Mouse (Mus musculus): ENCODE measurements around the gene Rpe. TPM values are rescaled to one million over a fixed set of nuclear protein-coding genes. Genes with fewer than 3 reads are reported as not detected.
"Not testable (repeated sequence)": the region's sequence is repeated elsewhere in the genome, so short reads cannot be mapped to it uniquely, and the experiment has no call there.

Gene Rpe
- 33.7 and 42.6 TPM in 2 replicates for total RNA-seq (2014; fragmentation: Nextera tagmentation)
- 41.4 and 45.1 TPM in 2 replicates for total RNA-seq (2017)

DNA sequence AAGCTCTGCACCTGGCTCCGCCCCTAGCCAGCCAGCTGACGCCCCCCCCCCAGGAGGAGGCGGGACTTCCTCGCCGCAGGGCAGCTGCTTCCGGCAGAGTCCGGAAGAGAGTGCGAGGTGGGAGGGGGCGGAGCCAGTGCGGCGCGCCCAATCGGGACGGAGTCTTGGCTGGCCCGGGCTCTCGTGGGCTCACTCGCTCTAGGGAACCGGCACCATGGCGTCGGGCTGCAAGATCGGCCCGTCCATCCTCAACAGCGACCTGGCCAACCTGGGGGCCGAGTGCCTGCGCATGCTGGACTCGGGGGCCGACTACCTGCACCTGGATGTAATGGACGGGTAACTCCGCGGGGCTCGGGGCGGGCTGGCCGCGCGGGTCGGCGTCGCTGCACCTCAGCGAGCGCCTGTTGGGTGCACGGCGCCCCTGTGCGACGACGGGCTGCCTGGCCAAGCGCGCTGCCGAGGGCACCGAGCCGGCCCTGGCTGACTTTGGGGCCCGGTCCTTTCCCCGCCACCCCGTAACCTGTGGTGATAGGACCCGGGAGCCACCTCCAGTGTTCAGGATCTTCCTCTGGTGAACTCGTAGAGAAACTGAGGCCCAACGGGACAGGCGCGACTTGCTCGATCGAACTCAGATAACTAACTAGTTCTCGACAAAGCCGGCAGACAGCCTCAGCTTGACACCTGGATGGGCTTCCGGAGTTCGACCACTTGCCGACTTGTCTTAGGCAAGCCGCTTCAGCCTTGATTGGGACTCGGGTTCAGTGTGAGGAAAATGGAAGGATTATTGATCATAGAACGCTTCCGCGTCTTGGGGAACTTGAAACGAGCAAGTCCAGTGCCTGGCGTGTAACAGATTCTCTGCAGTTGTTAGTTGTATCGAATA lies at the start of gene Rpe:
TSS of gene Rpe (plus strand) at position 139 of the 883 bp plus-strand sequence.
- peak; percentile 98 for ATAC-seq (replicated peaks; ENCODE audit: low FRiP score, low TSS enrichment, poor library complexity, severe bottlenecking)

DNA sequence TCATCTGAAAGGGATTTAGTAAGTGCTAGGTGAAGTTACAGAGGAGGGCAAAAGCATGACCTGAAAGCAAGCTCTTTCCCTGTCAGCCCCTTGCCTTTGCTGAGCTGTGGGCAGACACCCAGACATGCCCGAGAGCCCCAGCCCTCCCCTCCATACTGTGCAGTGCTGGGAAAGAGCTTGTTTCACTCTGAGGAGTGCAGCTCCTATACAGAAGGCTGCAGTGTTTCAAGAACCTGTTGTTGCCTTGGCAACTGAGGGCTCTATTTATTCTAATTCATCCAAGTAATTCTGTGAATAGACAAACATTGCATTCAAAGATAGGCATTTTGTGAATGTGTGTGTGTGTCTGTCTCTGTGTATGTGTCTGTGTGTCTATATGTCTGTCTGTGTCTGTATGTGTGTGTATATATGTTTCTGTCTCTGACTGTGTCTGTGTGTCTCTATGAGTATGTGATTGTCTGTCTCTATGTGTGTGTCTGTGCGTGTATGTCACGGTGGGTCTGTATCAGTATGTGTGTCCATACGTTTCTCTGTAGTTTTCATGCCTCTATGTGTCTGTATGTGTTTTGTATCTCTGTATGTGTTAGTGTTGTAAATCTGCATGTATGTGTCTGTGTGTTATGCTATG lies 45.4 kb upstream of the Rpe start:
- ATAC-seq (replicated peaks; ENCODE audit: low FRiP score, low TSS enrichment, poor library complexity, severe bottlenecking): no peak

DNA sequence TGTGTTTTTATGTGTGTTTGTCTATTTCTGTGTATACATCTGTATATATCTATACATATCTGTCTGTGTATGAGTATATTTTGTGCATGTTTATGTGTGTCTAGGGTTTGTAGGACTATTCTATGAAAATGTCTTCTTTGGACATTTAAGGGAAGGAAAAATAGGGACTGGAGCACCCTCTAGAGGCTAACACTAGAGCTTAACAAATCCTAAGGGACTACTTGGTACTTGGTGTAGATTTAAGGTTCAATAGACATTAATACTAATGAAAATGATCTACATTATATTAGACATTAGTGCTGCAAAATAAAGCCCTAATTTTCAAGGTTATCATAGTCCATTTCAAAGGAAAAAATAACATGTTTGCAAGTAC lies 44.9 kb upstream of the Rpe start:
- ATAC-seq (replicated peaks; ENCODE audit: low FRiP score, low TSS enrichment, poor library complexity, severe bottlenecking): no peak

DNA sequence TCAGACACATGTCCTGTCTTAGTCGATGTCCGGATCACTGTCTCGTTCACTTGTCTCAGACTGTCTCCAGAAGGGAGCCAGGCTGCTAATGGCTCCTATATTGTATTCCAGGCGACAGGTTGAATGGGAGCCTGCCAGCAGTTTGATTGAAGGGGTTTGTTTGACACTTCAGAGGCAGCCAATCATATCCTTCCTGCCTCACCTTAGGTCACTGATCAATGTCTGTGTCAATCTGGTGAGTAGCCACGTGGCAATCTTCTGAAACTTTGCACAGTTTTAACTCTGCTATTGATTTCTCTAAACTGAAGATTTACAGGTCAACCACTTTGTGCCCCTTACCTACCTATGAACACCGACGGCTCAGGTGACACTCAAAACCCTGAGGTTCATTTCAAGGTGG lies 29.2 kb upstream of the Rpe start:
- ATAC-seq (replicated peaks; ENCODE audit: low FRiP score, low TSS enrichment, poor library complexity, severe bottlenecking): no peak

DNA sequence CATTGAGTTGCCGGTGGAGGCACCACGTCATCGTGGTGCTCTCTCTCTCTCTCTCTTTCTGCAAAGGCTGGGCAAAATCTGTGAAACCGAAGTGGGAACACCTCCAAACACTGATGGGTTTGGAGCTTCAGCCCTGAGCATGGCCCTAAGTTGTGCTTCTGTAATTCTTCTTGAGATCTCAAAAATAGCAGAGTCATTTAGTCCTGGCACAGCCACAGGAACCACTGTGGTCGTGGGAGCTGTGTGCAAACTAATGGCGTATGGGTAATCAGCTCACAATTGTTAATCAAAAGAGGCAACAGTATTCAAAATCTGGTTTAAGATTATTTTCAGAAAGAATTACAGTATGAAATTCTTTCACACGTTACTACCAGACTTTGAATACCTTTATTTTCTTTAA lies 27.8 kb upstream of the Rpe start:
- ATAC-seq (replicated peaks; ENCODE audit: low FRiP score, low TSS enrichment, poor library complexity, severe bottlenecking): no peak

DNA sequence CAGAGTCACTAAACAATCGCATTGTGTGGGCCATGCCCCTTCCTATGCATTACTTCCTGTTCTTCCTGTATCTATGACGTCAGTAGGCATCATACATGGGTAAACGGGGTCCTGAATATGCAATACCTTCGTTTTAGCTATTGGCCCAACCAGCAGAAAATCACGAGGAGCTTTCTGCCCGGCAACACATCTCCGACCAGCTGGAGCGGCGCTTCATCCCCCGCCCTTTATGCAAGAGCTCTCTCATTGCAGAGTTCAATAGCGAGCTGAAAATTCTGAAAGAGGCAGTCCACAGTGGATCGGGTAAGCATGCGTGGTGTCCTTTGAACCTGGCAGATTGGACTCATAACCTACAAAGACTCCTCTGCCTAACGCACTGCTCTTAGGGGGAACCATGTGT lies 22.7 kb upstream of the Rpe start:
- ATAC-seq (replicated peaks; ENCODE audit: low FRiP score, low TSS enrichment, poor library complexity, severe bottlenecking): no peak

DNA sequence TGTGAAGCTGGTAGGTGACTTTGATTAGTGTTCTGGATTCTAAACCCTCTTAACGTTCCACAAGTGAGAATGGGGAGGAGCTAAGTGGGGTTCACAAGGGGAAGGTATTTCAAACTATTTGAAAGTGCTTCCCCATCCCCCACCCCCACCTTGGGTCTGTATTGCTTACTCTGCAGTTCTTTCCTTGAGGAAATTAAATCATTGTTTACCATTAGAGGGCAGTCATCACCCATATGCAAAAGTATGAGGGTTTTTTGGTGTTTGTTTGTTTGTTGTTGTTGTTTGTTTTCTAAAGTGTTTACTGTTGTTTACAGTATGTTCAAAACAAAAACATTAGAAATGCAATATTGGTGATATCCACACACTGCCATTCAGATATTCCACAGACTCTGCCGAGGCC lies 22.0 kb upstream of the Rpe start:
- no peak for ATAC-seq (replicated peaks; ENCODE audit: low FRiP score, low TSS enrichment, poor library complexity, severe bottlenecking)

DNA sequence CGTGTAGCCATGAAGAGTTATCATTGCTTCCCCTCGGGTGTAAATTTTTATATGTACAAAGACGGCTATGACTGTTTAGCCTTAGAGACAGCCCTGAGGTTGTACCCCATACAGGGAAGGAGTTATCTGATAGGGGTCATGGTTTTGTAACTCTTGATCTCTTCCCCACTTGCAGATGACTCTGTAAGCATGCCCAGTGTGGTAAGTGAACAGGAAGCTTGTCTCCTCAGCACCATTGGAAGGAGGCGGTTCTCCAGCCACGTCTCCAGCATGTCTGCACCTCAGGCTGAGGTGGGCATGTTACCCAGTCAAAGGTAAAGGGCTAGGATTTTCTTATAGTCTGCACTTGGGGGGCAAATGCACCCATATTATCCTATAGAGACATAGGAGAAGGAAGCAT lies 17.7 kb upstream of the Rpe start:
- no peak for ATAC-seq (replicated peaks; ENCODE audit: low FRiP score, low TSS enrichment, poor library complexity, severe bottlenecking)

DNA sequence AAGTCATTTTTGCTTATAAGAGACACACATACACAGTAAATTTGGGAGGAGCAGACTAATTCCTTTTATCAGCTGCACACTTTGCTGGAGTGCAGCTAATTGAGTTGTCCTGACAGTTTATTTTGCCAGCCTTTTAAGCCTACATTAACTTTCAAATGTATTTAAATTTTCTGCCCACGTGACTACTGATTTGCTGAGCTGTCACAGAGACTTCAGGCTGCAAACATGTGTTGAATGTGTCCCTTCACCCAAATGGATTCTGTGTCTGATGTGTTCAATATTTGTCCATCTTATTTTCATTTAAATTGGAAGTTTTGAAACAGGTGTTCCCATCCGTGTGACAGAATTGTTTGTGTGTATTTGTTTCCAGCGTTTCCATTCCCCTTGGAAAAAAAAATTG lies 8.9 kb upstream of the Rpe start:
- ATAC-seq (replicated peaks; ENCODE audit: low FRiP score, low TSS enrichment, poor library complexity, severe bottlenecking): no peak

DNA sequence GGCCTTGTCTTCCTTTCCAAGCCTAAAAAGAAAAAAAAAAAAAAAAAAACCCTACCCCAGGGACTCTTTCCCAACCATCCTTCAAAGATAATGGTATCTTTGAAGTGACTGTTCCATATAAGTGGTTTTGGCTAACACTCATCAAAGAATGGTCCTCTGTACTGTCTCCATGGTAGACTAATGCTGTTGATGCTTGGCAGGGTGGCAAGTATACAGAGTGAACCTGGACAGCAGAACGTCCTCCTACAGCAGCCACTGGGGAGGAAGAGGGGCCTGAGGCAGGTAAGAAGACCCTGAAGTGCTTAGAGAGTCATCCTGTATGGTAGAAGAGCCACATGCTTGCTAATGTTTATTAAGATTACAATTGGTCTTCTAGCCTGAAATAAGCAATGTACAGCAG lies 8.3 kb upstream of the Rpe start:
- no peak for ATAC-seq (replicated peaks; ENCODE audit: low FRiP score, low TSS enrichment, poor library complexity, severe bottlenecking)

DNA sequence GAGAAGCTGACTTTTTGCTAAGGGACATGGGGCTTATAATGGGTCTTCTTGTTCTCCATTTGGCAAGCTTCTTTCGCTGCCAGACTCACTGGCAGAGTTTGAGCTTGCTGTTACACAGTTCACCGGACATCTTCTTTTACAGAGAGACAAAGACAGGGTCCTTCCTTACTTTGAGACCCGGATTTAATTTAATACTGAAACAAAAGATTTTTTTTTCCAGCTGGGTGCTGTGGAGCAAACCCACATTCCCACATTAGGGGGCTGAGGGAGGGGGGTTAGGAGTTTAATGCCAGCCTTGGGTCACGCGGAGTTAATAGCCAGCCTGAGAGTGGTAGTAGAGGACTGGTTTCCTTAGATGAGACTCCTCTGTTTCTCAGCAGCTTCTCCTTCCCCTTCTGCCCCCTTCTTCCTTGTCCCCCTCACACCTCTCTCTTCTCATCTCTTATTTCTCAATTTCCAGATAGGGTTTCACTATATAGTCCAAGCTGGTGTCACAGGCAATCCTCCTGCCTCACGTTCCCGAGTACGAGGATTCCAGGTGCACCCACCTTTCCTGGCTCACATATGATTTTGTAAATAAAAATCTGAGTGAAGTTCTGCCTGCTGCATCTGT lies 7.7 kb upstream of the Rpe start:
- ATAC-seq (replicated peaks; ENCODE audit: low FRiP score, low TSS enrichment, poor library complexity, severe bottlenecking): no peak

DNA sequence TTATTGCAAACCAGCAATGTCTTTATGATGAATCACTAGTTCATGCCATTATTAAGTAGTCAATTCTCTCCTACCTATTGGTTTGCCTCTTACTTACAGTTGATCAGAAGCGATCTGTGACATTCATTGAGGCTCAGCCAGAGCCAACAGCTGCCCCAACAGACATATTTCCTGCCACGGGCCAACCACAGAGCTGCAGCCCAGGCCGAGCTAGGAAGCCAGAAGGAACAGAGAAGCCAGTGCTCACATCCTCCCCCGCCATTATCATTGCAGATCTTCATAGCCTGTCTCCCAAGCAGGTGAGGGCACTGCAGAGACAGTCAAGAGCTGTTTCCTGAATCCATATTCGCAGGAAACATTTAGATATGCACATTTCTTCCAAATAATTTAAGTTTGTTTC lies 6.4 kb upstream of the Rpe start:
- no peak for ATAC-seq (replicated peaks; ENCODE audit: low FRiP score, low TSS enrichment, poor library complexity, severe bottlenecking)

DNA sequence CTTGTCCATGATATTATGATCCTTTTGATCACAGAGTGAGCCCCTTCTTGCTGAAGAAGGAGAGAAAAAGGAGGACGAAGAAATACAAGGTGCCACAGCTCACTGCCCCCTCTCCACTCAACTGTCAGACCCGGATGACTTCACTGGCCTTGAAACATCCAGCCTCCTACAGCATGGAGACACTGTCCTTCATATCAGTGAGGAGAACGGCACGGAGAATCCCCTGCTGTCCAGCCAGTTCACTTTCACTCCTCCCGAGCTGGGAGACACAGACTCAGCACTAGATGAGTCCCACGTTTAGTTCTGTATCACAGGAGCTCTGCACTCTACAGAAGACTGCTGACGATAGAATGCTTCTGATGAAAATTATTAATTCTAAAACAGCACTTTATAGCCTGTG lies 5.3 kb upstream of the Rpe start:
- no peak for ATAC-seq (replicated peaks; ENCODE audit: low FRiP score, low TSS enrichment, poor library complexity, severe bottlenecking)

DNA sequence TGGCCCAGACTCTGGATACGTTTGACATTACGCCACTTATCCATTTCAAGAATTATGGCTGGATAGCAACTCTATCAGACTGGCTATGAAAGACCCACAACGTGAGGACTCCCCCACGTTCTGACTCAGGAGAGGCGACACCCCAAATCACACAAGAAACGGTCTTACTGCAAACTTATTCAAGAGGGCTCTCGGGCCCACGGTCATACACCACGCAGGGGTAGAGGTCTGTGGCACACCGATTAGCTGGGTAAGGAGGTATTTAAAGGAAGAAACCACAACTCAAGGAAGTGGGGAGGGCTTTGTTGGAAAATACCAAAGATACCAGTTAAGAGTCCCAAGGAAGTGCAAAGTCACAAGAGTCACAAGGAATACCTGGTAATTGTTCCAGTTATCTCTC lies 1.0 kb upstream of the Rpe start:
- not testable (repeated sequence) for ATAC-seq (replicated peaks; ENCODE audit: low FRiP score, low TSS enrichment, poor library complexity, severe bottlenecking)

DNA sequence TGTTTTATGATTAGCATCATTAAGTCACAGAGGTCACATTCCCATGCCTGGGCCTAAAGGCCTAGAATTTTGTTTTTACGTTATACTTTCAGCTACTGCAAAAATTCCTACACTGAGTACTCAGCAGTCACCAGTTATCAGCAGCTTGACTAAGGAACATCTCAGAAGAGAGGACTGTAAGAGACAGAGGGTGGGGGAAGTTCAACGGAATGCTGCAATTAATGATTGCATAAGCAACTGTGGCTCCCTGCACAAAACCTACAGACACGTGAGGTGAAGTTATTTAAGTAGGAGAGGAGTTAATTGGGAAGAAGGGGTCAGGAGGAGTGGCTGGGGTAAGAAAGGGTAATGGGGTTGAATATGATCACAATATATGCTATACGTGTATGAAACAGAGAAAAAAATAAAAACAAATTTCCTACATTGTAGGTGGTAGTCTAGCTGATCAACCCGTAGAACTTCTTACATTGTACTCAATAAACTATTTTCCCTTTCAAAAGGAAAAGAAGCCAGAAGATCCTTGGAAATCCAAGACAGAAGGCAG lies 410 bp upstream of the Rpe start:
- no peak for ATAC-seq (replicated peaks; ENCODE audit: low FRiP score, low TSS enrichment, poor library complexity, severe bottlenecking)

DNA sequence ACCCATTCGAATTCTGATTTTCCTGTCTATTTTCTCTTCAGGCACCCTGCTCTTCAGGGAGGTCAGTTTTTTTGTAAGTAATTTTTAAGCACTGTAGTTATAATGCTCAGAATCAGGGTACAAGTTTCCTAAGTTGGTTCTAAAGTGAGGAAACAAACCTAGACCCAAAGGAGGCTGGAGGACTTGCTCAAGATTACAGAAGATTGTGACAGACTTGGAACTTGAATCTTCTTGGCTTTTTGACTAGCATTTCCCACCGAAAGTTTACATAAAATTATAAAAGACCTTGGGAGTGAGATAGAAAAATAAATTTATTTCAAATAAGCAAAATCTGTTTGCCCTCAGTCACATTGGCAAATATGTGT lies 927 bp downstream of the Rpe start:
- ATAC-seq (replicated peaks; ENCODE audit: low FRiP score, low TSS enrichment, poor library complexity, severe bottlenecking): no peak

DNA sequence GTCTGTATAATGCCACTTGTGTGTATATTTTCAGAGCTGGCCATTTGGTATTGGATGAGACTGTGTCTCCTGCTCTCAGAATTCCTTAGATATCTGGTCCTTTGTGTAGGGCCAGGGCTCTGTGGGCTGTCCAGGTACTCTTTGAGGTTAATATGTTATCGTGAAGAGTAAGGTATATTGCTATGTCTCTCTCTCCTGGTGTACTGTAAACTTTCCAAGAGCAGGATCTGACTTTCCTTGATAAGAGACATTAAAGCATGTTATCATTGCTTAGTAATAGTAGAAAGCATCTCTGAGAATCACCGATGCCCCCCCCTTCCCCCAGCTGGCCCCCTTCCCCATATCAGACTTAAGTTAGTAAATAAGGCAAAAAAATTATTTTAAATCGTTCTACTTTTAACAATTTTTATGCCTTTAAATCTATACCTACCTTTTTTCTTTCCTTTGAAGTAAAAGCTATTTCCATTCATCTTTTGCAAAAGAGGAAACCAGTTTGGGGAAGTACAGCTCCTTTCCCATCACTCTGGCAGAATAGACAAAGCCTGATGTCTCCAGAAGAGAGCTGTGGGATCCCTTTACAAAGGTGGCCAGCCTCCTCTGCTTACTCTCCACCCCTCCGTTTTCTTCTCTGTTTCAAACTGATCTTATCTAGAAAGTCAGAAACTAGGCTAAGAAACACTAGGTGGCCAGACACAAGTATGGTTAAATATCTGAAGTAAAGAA lies 2.2 kb downstream of the Rpe start:
- ATAC-seq (replicated peaks; ENCODE audit: low FRiP score, low TSS enrichment, poor library complexity, severe bottlenecking): no peak

DNA sequence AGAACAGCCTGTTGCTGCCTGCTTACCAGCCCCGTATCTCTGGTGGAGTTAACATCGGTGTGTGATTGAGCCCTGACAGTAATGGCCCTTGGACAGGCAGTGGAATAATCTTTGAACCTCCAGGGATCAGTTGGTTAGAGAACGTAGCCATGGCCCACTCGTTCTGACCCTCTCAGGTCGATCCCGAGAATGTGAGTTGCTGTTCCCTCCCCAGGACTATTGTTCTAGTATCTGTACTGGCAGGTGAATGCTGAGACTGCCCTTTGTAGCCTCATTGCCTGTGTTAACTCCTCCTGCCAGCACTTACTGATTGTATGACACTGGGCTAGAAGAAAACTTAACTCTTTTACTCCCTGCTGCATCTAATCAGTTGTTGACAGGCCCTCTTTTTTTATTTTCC lies 3.9 kb downstream of the Rpe start:
- ATAC-seq (replicated peaks; ENCODE audit: low FRiP score, low TSS enrichment, poor library complexity, severe bottlenecking): peak; percentile 24; the same call in 1 of the 2 replicates

DNA sequence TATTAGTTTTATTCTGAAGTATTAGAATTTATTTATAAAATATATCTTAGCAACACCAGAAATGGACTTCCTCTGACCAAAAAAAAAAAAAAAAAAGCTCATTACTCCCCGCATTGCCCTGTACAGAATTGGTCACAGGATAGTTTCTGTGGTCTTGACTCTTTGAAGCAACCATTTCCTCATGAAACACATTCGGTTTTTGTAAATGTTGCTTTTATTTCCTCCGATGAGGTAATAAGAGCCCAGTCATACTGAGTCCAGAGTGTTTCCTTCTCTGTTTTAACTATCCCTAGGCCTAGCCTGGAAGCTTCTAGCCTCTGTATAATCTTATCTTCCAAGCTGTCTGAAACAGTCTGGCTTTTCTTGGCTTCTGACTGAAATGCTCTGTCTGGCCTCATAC lies 12.2 kb downstream of the Rpe start:
- no peak for ATAC-seq (replicated peaks; ENCODE audit: low FRiP score, low TSS enrichment, poor library complexity, severe bottlenecking)

DNA sequence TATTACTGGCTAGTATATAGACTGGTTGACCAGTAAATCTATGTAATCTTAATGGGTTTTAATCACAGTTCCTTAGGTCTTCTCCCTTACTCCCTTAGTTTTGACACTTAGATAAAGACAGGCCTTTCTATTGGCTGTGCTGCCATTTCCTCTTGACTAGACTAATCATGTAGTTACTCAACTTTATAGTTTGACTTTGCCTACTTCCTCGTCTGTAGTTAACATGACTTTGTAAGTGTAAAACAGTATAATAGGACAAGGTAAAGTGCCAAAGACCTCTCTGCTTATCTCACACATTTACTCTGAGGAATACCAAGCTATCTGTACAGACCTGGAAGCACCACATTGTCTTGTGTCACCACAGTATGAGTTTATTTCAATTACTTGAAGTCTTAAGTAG lies 29.9 kb downstream of the Rpe start:
- ATAC-seq (replicated peaks; ENCODE audit: low FRiP score, low TSS enrichment, poor library complexity, severe bottlenecking): no peak

All from megakaryocyte-erythroid progenitor cell, adult 5-6 weeks (primary cell).